Comparison of ENCODE assay signal across 8 mouse cellular contexts in genomic region chr8:69395050-69395789, GRCm38 (mm10). TPM values are rescaled to one million over a fixed set of nuclear protein-coding genes. Genes with fewer than 3 reads are reported as not detected.
DNase-seq lines count a peak whose midpoint lies in the region; ATAC-seq and TF ChIP-seq lines count a peak whose summit lies in the region.

No protein-coding gene starts in this region.

- H3K27ac ChIP-seq in hindbrain, postnatal 0 days = peak overlapping the region; percentile 92

- WGBS in hindbrain, postnatal 0 days = 1% methylated on average over 26 of the region's 26 CpGs

- H3K9me3 ChIP-seq in hindbrain, postnatal 0 days (ENCODE audit: low read length) = peaks cover 5% of the 10 kb centered on the region; the same call in 1 of the 2 replicates

- H3K9ac ChIP-seq in hindbrain, postnatal 0 days (replicated peaks; ENCODE audit: low read length) = peak overlapping the region; percentile 76

- ATAC-seq in activated CD4-positive, CD25-positive, alpha-beta regulatory T cell, adult 4 months = peak; percentile 99
- peak; percentile 98 for ATAC-seq in hindbrain, postnatal 0 days

- H3K4me2 ChIP-seq in hindbrain, postnatal 0 days (ENCODE audit: low read depth, low read length) = peak overlapping the region; percentile 60

- TF ChIP-seq CTCF in hindbrain, postnatal 0 days (IDR thresholded peaks at IDR 0.05; ENCODE audit: low read depth) = no peak

- no peaks in the 10 kb centered on the region for H3K27me3 ChIP-seq in hindbrain, postnatal 0 days (ENCODE audit: insufficient read depth, low read length)

- peak overlapping the region; percentile 69 for H3K4me3 ChIP-seq in hindbrain, postnatal 0 days (ENCODE audit: low read length)

- H3K36me3 ChIP-seq in hindbrain, postnatal 0 days (ENCODE audit: insufficient read depth, low read length) = no peaks in the 10 kb centered on the region

- peaks cover 6% of the 10 kb centered on the region; the same call in 1 of the 2 replicates for H3K4me1 ChIP-seq in hindbrain, postnatal 0 days (ENCODE audit: insufficient read depth, low read length)

- peak; percentile 50 to 84 for DNase-seq in cerebellum, postnatal 4 days (ENCODE audit: low spot score in 2 of 2)
- peak; percentile 80 to 89 for DNase-seq in gastrocnemius, adult 8-10 months (ENCODE audit: low spot score in 2 of 2)
- peak; percentile 97 for DNase-seq in hindbrain, postnatal 0 days (ENCODE audit: low spot score)
- DNase-seq in left cerebral cortex, adult 18-20 months (ENCODE audit: low spot score in 2 of 2) = peak; percentile 85 to 93
- peak; percentile 91 to 92 for DNase-seq in lung, postnatal 4 days
- DNase-seq in retina, postnatal 1 day = peak; percentile 96
- DNase-seq in thymus, postnatal 4 days = peak; percentile 89

RNA-seq across cellular contexts. Expression of gene Gm9495, which starts 58.1 kb away (rescaled TPM):
- polyA plus RNA-seq in activated CD4-positive, CD25-positive, alpha-beta regulatory T cell, adult 4 months (2017; shearing (Covaris generic)) = under 1 TPM in 1 of 2 experiments, not detected in 1; 0.24 TPM
- not detected for total RNA-seq in gastrocnemius, adult 8-10 months (2022)
- not detected in 2 replicates for total RNA-seq in hindbrain, postnatal 0 days (2014; rRNA removed)
- 0.08 TPM in 1 of 2 replicates, not detected in the other for polyA plus RNA-seq in hindbrain, postnatal 0 days (2015; fragmentation: Nextera tagmentation; extraction: Ambion mirVana)
- total RNA-seq in left cerebral cortex, adult 18-20 months (2021) = not detected

Comparison
In these comparisons a context has a peak if more than half of its experiments do, and no peak if none do; other contexts are left out.
1. Peak in every context shown above with its lines: DNase-seq, ATAC-seq, H3K4me3 ChIP-seq and H3K27ac ChIP-seq.